Mouse (Mus musculus): ENCODE data around the gene Trim14. TPM values are rescaled to one million over a fixed set of nuclear protein-coding genes. Genes with fewer than 3 reads are reported as not detected.

Trim14 gene
- total and polyA plus RNA-seq, 2 experiments from 2014 or later = 0.75 to 1.8 TPM

DNA sequence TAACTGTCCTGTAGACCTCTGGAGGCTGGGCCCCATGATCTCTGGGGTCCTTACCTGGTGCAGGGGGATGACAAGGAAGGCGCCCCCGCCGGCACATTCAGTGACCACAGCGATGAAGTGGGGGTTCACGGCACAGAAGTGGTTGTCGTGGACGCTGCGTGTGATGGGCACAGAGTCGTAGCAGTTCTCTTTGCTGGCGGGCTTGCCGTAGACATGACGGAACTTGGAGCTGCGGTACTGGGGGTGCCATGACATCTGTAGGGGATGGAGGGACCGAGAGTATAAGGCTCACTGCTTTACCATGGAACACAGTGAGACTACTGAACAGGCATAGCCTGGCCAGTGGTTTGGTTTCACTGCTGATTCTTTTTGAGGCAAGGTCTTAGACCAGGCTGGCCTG lies 26.9 kb upstream of the Trim14 start:
- no peak for TF ChIP-seq CTCF (IDR thresholded peaks at IDR 0.05)
- Histone ChIP-seq H3K9ac (replicated peaks; ENCODE audit: low read length, poor library complexity, severe bottlenecking) (no peak overlapping the region), H3K9me3 (ENCODE audit: low read length) (no peaks in the 10 kb centered on the region), H3K27me3 (ENCODE audit: insufficient read depth, low read length) (no peaks in the 10 kb centered on the region), H3K4me1 (ENCODE audit: insufficient read depth, low read length) (no peaks in the 10 kb centered on the region), H3K4me3 (ENCODE audit: low read depth, low read length) (no peak overlapping the region), H3K4me2 (ENCODE audit: low read depth, low read length, poor library complexity, severe bottlenecking) (no peak overlapping the region), H3K36me3 (ENCODE audit: insufficient read depth, low read length) (no peaks in the 10 kb centered on the region), H3K27ac (ENCODE audit: low read depth, low read length) (no peak overlapping the region)
- ATAC-seq (ENCODE audit: low FRiP score) (no peak), DNase-seq (ENCODE audit: low spot score) (no peak)
- WGBS = 95% methylated on average over 14 of the region's 14 CpGs

DNA sequence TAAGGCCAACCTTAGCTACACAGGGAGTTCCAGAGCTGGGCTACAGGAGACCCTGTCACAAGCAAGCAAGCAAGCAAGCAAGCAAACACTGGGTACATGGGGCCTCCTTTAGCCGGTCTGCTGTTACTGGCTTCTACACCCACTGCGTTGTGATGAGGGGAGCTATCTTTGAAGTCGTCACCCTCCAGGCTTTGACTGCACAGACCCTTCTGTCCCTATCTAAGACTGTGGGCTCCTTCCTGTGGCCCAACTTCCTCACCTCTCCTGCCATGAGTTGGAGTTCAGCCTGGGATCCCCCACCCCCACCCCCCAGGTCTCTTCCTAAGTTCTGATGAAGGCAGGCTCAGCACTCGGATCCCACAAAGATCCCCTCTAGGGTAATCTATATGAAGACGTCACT lies 26.1 kb upstream of the Trim14 start:
- DNase-seq (ENCODE audit: low spot score) = no peak
- TF ChIP-seq CTCF (IDR thresholded peaks at IDR 0.05) = no peak
- Histone ChIP-seq H3K4me3 (ENCODE audit: low read depth, low read length) (no peak overlapping the region), H3K9ac (replicated peaks; ENCODE audit: low read length, poor library complexity, severe bottlenecking) (no peak overlapping the region), H3K4me1 (ENCODE audit: insufficient read depth, low read length) (no peaks in the 10 kb centered on the region), H3K4me2 (ENCODE audit: low read depth, low read length, poor library complexity, severe bottlenecking) (no peak overlapping the region), H3K27me3 (ENCODE audit: insufficient read depth, low read length) (no peaks in the 10 kb centered on the region), H3K27ac (ENCODE audit: low read depth, low read length) (no peak overlapping the region), H3K36me3 (ENCODE audit: insufficient read depth, low read length) (no peaks in the 10 kb centered on the region), H3K9me3 (ENCODE audit: low read length) (no peaks in the 10 kb centered on the region)
- WGBS = 75% methylated on average over 5 of the region's 5 CpGs
- ATAC-seq (ENCODE audit: low FRiP score) = no peak

DNA sequence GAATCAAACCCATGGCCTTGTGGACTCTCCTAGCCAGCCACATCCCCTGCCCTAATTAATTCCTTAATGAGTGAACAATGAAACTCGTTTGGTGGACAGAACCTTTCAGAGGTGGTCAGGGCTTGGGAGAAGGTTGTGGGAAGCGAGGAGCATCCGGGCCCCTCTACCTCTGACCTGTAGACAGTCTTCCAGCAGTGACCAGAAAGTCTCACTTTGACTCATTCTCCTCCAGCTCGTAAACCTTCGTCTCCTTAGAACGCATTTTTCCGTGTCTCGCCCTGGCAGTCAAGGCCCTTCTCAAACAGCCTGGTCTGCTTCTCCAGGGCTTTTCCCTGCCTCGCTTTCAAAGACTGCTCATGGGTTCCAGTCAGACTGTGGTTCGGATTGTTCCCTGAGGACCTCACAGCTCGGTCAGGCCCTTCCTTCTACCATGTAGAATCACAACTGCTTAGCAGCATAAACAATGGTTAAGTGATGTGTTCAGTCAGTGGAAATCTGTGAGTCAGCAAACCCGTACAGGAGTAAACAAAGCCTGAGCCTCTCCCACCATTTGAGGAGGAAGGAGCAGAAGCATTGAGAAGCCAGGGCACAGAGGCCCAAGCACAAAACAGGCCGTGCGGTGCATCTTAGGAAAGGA lies 24.2 kb upstream of the Trim14 start:
- no peak overlapping the region for H3K27ac ChIP-seq (ENCODE audit: low read depth, low read length)
- H3K36me3 ChIP-seq (ENCODE audit: insufficient read depth, low read length) = no peaks in the 10 kb centered on the region
- H3K4me3 ChIP-seq (ENCODE audit: low read depth, low read length) = no peak overlapping the region
- TF ChIP-seq CTCF (IDR thresholded peaks at IDR 0.05) = no peak
- no peaks in the 10 kb centered on the region for H3K4me1 ChIP-seq (ENCODE audit: insufficient read depth, low read length)
- ATAC-seq (ENCODE audit: low FRiP score) = no peak
- DNase-seq (ENCODE audit: low spot score) = no peak
- no peaks in the 10 kb centered on the region for H3K9me3 ChIP-seq (ENCODE audit: low read length)
- 82% methylated on average over 14 of the region's 14 CpGs for WGBS
- H3K27me3 ChIP-seq (ENCODE audit: insufficient read depth, low read length) = no peaks in the 10 kb centered on the region
- no peak overlapping the region for H3K9ac ChIP-seq (replicated peaks; ENCODE audit: low read length, poor library complexity, severe bottlenecking)
- H3K4me2 ChIP-seq (ENCODE audit: low read depth, low read length, poor library complexity, severe bottlenecking) = no peak overlapping the region

DNA sequence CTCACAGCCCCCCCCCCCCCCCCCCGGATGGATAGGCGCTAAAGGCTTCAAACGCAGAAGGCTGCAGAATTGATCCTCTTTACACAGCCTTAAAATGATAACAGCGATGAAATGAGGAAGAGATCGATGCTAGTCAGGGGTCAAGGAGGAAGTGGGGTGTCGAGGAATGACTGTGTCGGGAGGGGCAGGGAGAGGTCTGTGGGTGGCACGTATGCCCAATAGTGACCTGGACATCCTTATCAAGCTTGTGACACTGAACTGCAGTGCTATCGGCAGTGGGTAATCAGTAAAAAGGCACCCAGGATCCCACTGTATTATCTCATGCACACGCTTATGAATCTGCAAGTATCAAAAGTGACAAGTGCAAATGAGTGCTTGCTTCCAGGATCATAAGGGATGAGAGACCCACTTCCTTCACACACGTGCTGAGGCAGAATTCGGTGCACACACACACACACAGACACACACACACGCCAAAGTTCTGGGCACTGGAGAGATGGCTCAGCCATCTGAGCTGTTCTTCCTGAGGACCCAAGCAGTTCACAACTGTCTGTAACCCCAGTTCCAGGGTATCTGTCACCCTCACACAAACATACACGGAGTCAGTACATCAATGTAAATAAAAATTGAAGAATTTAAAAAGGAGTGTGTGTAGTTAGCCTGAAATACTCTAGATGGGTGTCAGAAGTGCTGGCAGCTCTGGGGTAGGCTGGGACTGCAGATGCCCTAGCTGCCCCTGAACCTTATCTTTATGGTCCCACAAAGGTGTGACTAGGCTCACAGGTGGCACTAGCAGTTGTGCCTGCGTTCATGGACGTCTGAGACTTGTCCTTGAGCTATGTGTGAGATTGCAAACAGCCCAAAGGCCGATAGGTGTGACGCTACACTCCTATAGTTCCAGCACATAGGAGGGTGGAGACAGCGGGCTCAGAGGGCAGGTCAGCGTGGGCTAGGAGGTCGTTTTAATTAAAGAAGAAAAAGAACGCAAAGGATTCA lies 23.0 kb upstream of the Trim14 start:
- H3K9ac ChIP-seq (replicated peaks; ENCODE audit: low read length, poor library complexity, severe bottlenecking) = no peak overlapping the region
- H3K4me2 ChIP-seq (ENCODE audit: low read depth, low read length, poor library complexity, severe bottlenecking) = no peak overlapping the region
- no peaks in the 10 kb centered on the region; the same call in 1 of the 2 replicates for H3K36me3 ChIP-seq (ENCODE audit: insufficient read depth, low read length)
- no peaks in the 10 kb centered on the region for H3K9me3 ChIP-seq (ENCODE audit: low read length)
- no peaks in the 10 kb centered on the region for H3K4me1 ChIP-seq (ENCODE audit: insufficient read depth, low read length)
- H3K27ac ChIP-seq (ENCODE audit: low read depth, low read length) = no peak overlapping the region
- ATAC-seq (ENCODE audit: low FRiP score) (no peak), DNase-seq (ENCODE audit: low spot score) (no peak)
- TF ChIP-seq CTCF (IDR thresholded peaks at IDR 0.05) = no peak
- WGBS = 74% methylated on average over 22 of the region's 22 CpGs
- no peak overlapping the region for H3K4me3 ChIP-seq (ENCODE audit: low read depth, low read length)
- no peaks in the 10 kb centered on the region for H3K27me3 ChIP-seq (ENCODE audit: insufficient read depth, low read length)

DNA sequence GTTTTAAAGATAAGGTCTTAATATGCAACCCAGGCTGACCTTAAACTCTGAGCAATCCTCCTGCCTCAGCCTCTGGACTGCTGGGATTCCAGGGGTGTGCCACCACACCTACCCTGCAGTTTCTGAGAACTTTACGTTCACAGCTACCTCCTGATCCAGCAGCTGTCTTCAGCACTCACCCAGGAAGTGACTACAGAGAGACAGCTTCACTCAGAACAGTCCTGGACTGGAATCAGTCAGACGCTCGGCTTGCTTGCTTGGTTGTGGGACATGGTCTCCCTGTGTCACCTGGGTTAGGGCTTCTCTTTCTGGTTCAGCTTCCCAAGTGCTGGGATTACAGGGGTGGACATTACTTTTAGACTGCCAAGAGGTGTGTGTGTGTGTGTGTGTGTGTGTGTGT lies 21.0 kb upstream of the Trim14 start:
- H3K4me2 ChIP-seq (ENCODE audit: low read depth, low read length, poor library complexity, severe bottlenecking) = no peak overlapping the region
- ATAC-seq (ENCODE audit: low FRiP score) (no peak), DNase-seq (ENCODE audit: low spot score) (no peak)
- TF ChIP-seq CTCF (IDR thresholded peaks at IDR 0.05) = no peak
- peaks cover 3% of the 10 kb centered on the region; the same call in 1 of the 2 replicates for H3K36me3 ChIP-seq (ENCODE audit: insufficient read depth, low read length)
- no peaks in the 10 kb centered on the region for H3K9me3 ChIP-seq (ENCODE audit: low read length)
- no peak overlapping the region for H3K9ac ChIP-seq (replicated peaks; ENCODE audit: low read length, poor library complexity, severe bottlenecking)
- H3K27ac ChIP-seq (ENCODE audit: low read depth, low read length) = no peak overlapping the region
- no peak overlapping the region for H3K4me3 ChIP-seq (ENCODE audit: low read depth, low read length)
- 86% methylated on average over 3 of the region's 3 CpGs for WGBS
- no peaks in the 10 kb centered on the region for H3K27me3 ChIP-seq (ENCODE audit: insufficient read depth, low read length)
- H3K4me1 ChIP-seq (ENCODE audit: insufficient read depth, low read length) = no peaks in the 10 kb centered on the region

DNA sequence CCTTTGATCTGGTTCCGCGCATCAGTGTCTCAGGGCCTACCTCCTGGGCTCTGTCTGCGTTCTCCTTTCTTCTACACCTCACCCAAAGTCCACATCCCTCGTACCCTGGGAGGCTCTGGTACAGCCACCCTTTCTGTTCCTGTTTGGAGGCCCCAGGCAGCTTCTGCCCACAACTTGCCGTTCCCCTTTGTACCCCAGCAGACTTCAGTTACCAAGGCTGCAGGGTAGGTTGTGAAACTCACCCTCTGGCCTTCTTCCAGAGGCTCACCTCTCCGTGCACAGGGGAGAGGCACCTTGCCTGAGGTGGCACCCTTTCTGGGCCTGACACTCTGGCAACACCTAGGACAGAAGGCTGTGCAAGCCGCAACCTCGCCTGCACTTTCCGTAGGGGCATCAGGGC lies 19.8 kb upstream of the Trim14 start:
- DNase-seq (ENCODE audit: low spot score) = no peak
- WGBS = 81% methylated on average over 9 of the region's 9 CpGs
- TF ChIP-seq CTCF (IDR thresholded peaks at IDR 0.05) = no peak

More for the DNA sequence above, 19.8 kb upstream of the Trim14 start:
- H3K36me3 ChIP-seq (ENCODE audit: insufficient read depth, low read length) = peaks cover 3% of the 10 kb centered on the region; the same call in 1 of the 2 replicates
- H3K27ac ChIP-seq (ENCODE audit: low read depth, low read length) = no peak overlapping the region
- H3K9ac ChIP-seq (replicated peaks; ENCODE audit: low read length, poor library complexity, severe bottlenecking) = no peak overlapping the region
- H3K27me3 ChIP-seq (ENCODE audit: insufficient read depth, low read length) = no peaks in the 10 kb centered on the region
- no peak overlapping the region for H3K4me3 ChIP-seq (ENCODE audit: low read depth, low read length)
- H3K9me3 ChIP-seq (ENCODE audit: low read length) = no peaks in the 10 kb centered on the region
- H3K4me2 ChIP-seq (ENCODE audit: low read depth, low read length, poor library complexity, severe bottlenecking) = no peak overlapping the region
- H3K4me1 ChIP-seq (ENCODE audit: insufficient read depth, low read length) = no peaks in the 10 kb centered on the region
- no peak for ATAC-seq (ENCODE audit: low FRiP score)

Data from midbrain, postnatal 0 days (tissue).